Mouse (Mus musculus) embryonic stem cell, embryonic (primary cell): ENCODE data around the gene Hsf2bp.

Experiments used
- CTCF ChIA-PET, 4 experiments: fragments of 300-600 bp in 2 of 4; fragments of 350-600 bp in 2 of 4; sonication (Branson Sonifier 250); formaldehyde crosslinking; loops; one replicate each; lab custom pipeline; 2022; ENCODE audit warnings: inconsistent platforms in 2 of 4; lab: Charles Lee
- POLR2A ChIA-PET, 4 experiments: fragments of 300-600 bp in 2 of 4; fragments of 350-600 bp in 2 of 4; sonication (Branson Sonifier 250); formaldehyde crosslinking; loops; one replicate each; lab custom pipeline; 2022; ENCODE audit warnings: antibody characterized with exemption in 4 of 4, inconsistent platforms in 1 of 4; lab: Charles Lee

Hsf2bp gene

DNA sequence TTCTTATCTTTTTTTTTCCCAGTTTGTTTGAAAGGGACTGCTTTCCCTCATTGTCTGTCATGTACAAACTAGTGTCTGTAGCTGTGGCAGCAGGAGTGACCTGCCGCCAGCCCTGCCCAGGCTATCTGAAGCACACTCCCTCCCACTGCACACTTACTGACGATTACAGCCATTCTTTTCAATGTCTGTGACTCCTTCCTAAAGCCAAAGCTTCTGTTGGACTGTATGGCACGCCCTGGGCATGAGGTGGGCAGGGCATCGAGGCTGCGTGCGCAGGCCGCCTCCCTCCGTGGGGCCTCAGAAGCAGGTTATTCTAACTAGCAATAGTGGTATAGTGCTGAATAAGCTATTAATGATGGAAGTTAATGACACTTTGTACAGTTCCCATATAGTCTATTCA, 19.7 kb downstream of the Hsf2bp start:
- ChIA-PET CTCF (interaction anchor here in 2 of 4 experiments (0.6 to 2.9 kb wide), 2 partner anchors 10 to 11 kb away, joined by 5 to 10 read pairs; no protein-coding TSS in a partner anchor), POLR2A (interaction anchor here in 3 of 4 experiments (0.7 to 1.4 kb wide), 4 partner anchors 8 to 340 kb away, joined by 3 to 9 read pairs (median 3); no protein-coding TSS in a partner anchor)

DNA sequence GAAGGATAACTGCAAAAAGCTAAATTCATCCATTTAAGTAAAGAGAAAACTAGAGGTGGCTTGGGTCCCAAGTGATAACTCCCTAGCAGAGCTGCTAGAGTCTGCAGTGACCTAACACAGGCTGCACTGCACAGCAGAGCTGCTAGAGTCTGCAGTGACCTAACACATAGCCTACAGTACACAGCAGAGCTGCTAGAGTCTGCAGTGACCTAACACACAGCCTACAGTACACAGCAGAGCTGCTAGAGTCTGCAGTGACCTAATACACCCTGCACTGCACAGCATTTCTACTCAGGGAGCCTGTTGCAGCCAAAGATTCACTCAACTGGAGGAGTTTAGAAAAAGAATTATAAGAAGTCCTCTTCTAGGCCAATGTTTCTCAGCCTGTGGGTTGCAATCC, 22.5 kb downstream of the Hsf2bp start:
- POLR2A ChIA-PET, result no interaction called here
- CTCF ChIA-PET, result no interaction called here

- ChIA-PET CTCF (interaction anchor here in 1 of 4 experiments (0.5 kb wide), 1 partner anchor 9 kb away, joined by 3 read pairs; no protein-coding TSS in a partner anchor), POLR2A (no interaction called here)
These were observed 23.9 kb downstream of the Hsf2bp start for GRCm38 (mm10) chr17:32012254-32012653.

DNA sequence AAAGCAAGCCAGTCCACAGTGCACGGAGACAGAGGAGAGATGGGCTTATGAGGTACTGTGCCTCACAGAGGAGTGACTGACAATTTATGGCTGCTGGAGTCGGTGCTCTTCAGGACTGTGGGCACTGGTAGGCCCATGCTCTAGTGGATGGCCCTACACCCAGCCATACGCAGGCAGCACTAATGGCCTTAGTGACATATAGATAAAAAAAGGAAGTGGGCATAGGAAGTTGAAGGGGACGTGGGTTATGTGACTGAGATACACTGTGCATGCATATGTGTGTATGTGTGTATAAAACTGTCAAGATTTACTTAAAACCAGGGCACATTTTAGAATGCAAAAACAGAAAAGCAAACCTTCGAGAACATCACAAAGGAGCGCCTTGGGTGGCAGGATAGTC, 24.5 kb downstream of the Hsf2bp start:
- ChIA-PET POLR2A (interaction anchor here in 1 of 4 experiments (1.3 kb wide), 1 partner anchor 44 kb away, joined by 3 read pairs; no protein-coding TSS in a partner anchor), CTCF (interaction anchor here in 1 of 4 experiments (0.5 kb wide), 1 partner anchor 9 kb away, joined by 3 read pairs; no protein-coding TSS in a partner anchor)

DNA sequence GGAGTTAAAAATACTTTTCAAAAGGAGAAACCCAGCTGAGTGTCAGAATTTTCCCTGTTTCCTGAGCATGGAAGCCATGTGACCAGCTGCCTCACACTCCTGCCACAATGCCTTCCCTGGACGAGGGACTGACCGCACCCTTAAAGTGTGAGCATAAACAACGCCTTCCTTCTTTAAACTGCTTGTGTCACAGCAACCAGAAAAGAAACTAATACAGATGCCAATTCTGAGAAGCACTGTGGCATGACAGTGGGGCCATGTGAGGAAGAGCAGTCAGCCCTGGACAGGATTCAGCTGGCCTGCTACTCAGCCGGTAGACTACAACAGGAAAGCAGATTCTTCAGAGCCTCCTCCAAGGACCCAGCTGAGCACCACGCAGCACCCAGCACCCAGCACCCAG, 29.3 kb downstream of the Hsf2bp start:
- CTCF ChIA-PET, result interaction anchor here in 1 of 4 experiments (0.6 kb wide), 1 partner anchor 97 kb away, joined by 3 read pairs; no protein-coding TSS in a partner anchor
- POLR2A ChIA-PET, result interaction anchor here in 2 of 4 experiments (0.6 to 1.4 kb wide), 6 partner anchors 9 to 322 kb away, joined by 3 to 4 read pairs (median 3); no protein-coding TSS in a partner anchor

- ChIA-PET CTCF (no interaction called here), POLR2A (interaction anchor here in 1 of 4 experiments (1.2 kb wide), 1 partner anchor 31 kb away, joined by 4 read pairs; no protein-coding TSS in a partner anchor)
These were observed 32.9 kb downstream of the Hsf2bp start for GRCm38 (mm10) chr17:32003251-32003650.

DNA sequence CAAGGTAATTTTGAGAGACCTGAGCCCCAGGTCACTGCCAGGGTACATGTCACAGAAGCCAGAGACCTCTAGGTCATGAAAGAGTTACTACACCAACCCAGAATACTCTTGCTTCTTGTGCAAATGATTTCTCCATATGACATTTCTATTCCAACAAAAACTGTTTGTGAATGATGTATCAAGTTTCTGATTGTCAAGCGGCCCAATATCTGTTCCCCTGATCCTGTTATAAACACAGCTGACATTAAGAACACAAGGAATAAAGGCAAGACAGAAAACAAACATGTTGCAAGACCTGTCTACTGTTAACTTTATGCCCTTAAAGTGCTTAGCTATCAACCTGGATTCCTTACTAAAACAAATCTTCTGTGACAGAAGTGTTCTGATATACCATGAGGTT, 37.8 kb downstream of the Hsf2bp start:
- ChIA-PET CTCF (no interaction called here), POLR2A (interaction anchor here in 2 of 4 experiments (0.6 to 1.5 kb wide), 4 partner anchors 12 to 179 kb away, joined by 3 to 4 read pairs (median 4); no protein-coding TSS in a partner anchor)

DNA sequence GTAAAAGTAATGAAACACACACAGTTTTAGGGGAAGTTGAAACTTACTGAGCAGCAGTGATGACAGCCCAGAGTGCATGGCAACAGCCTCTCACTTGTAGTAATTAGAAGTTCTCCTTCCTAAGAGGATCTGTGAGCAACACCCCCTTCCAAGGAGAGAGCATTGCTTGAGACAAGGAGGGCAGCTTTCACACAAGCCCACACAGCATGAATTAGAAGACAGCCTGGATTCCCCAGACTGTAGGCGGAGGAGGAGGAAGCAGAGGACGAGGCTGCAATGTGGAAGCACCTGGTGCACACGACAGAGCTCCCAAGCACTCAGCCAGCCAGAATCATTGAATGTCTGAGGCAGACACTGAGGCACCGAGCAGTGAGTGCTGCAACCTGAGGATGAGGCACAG, 39.8 kb downstream of the Hsf2bp start:
- ChIA-PET POLR2A (no interaction called here), CTCF (no interaction called here)

DNA sequence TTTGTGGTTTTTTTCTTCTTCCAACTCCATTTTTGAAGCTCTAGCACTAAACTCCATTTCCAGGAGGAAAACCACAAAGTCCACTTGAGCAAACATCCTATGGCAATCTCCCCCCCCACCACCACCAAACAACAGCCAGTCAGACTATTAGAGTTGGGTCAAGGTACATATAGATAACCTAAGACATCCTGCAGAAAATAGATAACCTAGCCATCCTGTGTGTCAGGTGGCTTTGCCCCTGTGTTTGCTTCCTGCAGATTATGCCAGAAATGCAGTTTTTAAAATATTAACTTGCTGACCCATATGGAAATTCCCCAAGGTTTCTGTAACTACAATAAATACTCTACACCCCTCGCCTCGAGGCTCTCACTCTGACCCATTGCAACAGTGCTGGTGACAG, 40.4 kb downstream of the Hsf2bp start:
- ChIA-PET CTCF (no interaction called here), POLR2A (interaction anchor here in 1 of 4 experiments (0.9 kb wide), 1 partner anchor 11 kb away, joined by 3 read pairs; no protein-coding TSS in a partner anchor)

DNA sequence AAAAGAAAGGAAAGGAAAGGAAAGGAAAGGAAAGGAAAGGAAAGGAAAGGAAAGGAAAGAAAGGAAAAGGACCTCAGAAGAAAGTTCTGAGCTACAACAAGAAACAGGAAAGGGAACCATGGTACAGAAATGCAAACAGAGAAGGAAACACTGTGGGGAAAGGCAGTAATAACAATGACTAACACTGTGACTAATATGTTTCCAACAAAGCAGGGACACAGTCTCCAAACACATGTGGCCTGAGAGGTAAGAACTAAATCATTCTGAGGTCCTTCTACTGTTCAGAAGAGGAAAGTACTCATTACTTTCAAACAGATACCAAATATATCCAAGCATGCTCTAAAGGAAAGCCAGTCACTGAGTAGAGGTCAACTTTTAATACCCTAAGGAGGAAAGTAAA, 42.0 kb downstream of the Hsf2bp start:
- POLR2A ChIA-PET, result interaction anchor here in 1 of 4 experiments (1.0 kb wide), 1 partner anchor 11 kb away, joined by 3 read pairs; no protein-coding TSS in a partner anchor
- CTCF ChIA-PET, result no interaction called here

DNA sequence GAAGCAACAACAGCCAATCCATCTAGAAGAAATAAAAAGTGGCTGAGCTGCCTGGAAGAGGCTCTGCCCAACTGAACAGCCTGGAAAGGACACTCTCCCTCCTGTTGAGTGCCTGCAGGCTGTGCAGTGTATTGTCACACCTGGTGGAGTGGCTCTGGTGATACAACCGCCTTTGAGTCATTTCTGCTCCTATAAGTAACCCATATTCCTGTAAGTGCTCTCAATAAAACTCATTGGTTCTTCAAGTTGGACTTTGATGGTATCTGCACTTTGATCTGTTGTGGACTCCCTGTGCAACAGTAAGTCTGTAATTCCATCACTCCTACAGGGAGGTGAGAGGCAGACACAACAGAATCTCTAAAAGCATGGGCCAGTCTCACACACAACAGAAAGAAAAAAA, 42.8 kb downstream of the Hsf2bp start:
- ChIA-PET CTCF (no interaction called here), POLR2A (interaction anchor here in 1 of 4 experiments (1.3 kb wide), 1 partner anchor 23 kb away, joined by 3 read pairs; no protein-coding TSS in a partner anchor)

DNA sequence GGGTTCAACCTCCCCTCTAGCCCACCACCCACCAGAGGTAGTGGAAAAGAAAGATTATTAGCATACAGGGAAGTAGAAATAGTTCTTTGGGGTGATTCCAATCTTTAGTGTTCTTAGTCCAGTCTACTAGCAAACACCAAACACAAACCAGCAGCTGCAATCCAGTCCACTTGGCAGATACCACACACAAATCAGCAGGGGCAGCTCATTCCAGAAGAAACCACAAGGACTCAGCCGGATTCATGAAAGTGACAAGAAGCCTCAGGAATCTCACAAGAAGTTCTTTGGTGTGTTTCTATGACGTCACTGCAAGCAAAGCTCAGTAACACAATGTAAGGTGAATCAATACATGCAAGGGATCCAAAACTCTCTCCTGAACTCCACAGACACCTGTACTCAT, 44.1 kb downstream of the Hsf2bp start:
- CTCF ChIA-PET, result no interaction called here
- POLR2A ChIA-PET, result interaction anchor here in 1 of 4 experiments (0.6 to 1.3 kb wide), 4 partner anchors 8 to 155 kb away, joined by 3 read pairs; no protein-coding TSS in a partner anchor

DNA sequence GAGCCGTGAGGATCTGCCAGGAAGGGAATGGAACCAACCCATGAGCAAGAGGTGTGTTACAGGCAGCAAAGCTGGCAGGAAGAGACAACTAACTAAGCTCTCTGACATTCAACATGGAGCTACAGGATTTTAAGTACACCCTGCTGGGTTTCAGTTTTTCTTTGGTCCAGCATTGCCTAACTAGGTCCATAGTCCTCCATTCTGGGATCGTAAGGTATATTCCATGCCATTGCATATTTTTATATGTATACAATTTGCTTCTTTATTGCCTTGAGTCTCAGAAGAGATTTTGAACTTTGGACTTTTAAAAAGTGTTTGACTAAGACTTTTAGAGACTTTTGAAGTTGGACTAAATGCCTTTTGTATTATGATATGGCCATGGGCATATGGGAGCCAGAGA, 47.1 kb downstream of the Hsf2bp start:
- ChIA-PET POLR2A (interaction anchor here in 1 of 4 experiments (1.2 kb wide), 1 partner anchor 136 kb away, joined by 3 read pairs; no protein-coding TSS in a partner anchor), CTCF (interaction anchor here in 1 of 4 experiments (0.6 kb wide), 1 partner anchor 469 kb away, joined by 12 read pairs; the partner anchor contains the start of gene Wdr4)

GRCm38 (mm10) chr17:31986915-31987314, 49.2 kb downstream of the Hsf2bp start:
- ChIA-PET POLR2A (interaction anchor here in 1 of 4 experiments (0.7 kb wide), 1 partner anchor 48 kb away, joined by 3 read pairs; the partner anchor contains the start of gene Rrp1b), CTCF (interaction anchor here in 1 of 4 experiments (0.5 kb wide), 2 partner anchors 501 to 1313 kb away, joined by 4 to 5 read pairs; no protein-coding TSS in a partner anchor)

DNA sequence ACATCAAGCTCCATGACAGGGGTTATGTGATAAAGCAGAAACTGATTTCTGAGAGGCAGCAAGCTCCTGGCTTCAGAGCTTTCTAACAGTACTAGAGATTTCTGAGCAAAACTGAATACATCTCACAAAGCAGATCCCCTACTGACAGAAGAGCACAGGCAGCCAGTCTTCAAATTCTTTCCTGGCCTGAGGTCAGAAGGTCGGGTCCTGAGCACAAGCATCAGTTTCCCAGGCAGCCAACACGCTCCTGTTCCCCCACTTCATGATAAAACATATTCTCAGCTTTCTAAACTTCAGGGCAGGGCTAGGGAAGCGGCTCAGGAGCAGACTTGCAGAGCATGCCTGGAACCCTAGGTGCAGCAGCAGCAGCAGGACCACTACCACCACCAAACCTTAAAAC, 52.7 kb downstream of the Hsf2bp start:
- ChIA-PET POLR2A (interaction anchor here in 1 of 4 experiments (1.0 to 2.0 kb wide), 6 partner anchors 9 to 327 kb away, joined by 3 to 13 read pairs (median 3); no protein-coding TSS in a partner anchor), CTCF (interaction anchor here in 1 of 4 experiments (0.9 kb wide), 1 partner anchor 49 kb away, joined by 3 read pairs; no protein-coding TSS in a partner anchor)

DNA sequence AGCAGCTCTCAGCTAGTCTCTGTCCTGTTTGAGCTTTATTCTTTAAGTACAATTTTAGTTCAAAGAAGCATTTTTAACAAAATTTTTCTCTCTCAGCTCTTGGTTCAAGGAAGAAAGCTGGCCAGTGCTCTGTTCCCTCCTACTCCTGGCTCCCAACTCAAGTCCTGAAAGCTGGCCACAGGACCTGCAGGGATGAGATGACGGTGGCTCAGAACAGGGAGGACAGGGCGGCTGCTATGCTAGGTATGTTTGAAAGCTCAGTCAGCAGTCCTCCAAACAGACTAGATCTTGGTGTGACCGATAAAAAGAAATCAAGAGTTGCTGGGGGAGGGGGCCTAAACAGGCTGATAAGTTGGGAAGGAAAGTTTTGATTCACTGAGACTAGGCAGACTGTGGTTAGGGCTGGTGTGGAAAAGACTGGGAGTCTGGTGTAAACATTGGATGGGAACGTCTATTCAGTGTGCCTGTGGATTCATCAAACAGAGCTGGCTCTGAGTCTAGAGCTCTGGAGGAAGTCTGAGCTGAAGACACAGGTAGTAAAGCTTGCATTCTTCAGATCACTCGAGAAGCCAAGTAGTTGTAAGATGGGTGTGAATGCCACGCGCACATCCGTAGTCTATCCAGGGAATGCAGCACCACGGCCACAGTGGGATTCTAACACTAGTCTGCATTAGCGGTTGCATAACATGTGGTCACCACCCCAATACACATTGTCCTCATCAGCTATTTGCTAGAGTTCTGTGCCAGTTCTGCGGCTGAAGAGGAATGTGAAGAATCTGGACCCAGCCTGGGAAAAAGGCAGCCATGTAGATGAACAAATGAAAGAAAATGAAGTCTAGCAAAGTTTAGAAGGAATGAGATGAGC, 53.6 kb downstream of the Hsf2bp start:
- POLR2A ChIA-PET, result interaction anchor here in 2 of 4 experiments (0.6 to 2.0 kb wide), 9 partner anchors 9 to 326 kb away, joined by 3 to 13 read pairs (median 3); no protein-coding TSS in a partner anchor
- CTCF ChIA-PET, result interaction anchor here in 1 of 4 experiments (0.6 to 0.9 kb wide), 2 partner anchors 48 to 496 kb away, joined by 3 read pairs; no protein-coding TSS in a partner anchor

DNA sequence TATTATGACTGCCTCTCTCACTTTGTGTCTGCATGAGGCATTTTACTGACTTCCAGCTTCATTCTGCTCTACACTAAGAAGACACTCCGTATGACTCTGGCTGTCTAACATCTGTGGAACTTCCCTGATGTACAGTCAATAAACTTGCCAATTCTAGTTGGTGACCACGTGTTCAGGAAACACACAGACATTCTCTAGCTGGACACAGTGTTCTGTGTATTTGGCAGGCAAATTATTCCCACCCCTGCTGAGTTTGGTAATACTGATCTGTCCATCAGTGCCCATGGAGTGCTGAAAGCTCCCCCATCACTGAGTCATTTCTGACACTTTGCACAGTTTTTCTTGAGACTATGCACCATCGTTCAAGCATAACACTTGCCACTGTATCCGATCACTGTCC, 56.3 kb downstream of the Hsf2bp start:
- CTCF ChIA-PET, result interaction anchor here in 1 of 4 experiments (0.5 kb wide), 1 partner anchor 39 kb away, joined by 5 read pairs; no protein-coding TSS in a partner anchor
- POLR2A ChIA-PET, result interaction anchor here in 2 of 4 experiments (0.8 to 1.7 kb wide), 5 partner anchors 11 to 82 kb away, joined by 3 to 6 read pairs (median 3); no protein-coding TSS in a partner anchor

GRCm38 (mm10) chr17:31977131-31977530, 59.0 kb downstream of the Hsf2bp start:
- ChIA-PET POLR2A (no interaction called here), CTCF (no interaction called here)
